Mouse (Mus musculus) leukemia stem cell, adult 10-12 weeks (primary cell): ENCODE measurements around the gene Ctdsp2. TPM values are rescaled to one million over a fixed set of nuclear protein-coding genes. Genes with fewer than 3 reads are reported as not detected.

Experiments
- polyA plus RNA-seq: library from polyadenylated mRNA; stranded (reverse); fragments of >175 nt; gene quantifications from 2 replicates; pipeline ENCODE4 v1.2.3, GENCODE M21; 2012; ENCODE audit warnings: low replicate concordance

Ctdsp2 gene
- polyA plus RNA-seq, result 54.0 and 101 TPM in 2 replicates

GRCm38 (mm10) chr10:126978277-126978994 is at the start of gene Ctdsp2:
Gene Ctdsp2, plus strand, starts transcription at chr10:126978717.

DNA sequence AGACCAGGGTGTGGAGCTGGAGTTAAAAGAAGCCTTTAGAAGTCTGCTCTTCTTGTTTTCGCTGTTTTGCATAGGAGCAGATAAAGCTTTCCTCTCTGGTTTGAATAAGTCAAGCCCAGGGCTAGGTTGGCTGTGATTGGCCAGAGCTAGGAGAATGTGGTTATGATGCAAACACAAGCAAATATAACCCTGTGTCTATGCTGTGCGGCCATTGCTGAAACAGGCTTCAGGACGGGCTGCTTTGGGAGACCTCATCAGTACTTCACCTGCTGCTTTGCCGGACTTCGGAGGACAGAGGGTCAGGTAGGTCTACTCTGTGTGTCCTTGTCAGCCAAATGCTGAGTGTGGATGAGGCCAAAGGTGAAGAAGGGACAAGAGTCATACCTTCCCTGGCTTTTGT is 22.0 kb downstream of the Ctdsp2 start, which contains the start of gene Avil:
Gene Avil, plus strand, starts transcription at position 181 of the 400 bp plus-strand sequence.

GRCm38 (mm10) chr10:127030336-127031296 is 52.1 kb downstream of the Ctdsp2 start, which contains the start of gene Tsfm:
Gene Tsfm, minus strand, starts transcription at chr10:127030840.

GRCm38 (mm10) chr10:127041274-127041766 is 62.8 kb downstream of the Ctdsp2 start, which contains the start of the genes Mettl1 and Eef1akmt3:
Gene Mettl1, plus strand, starts transcription at chr10:127041414.
Gene Eef1akmt3, minus strand, starts transcription at chr10:127041513.

GRCm38 (mm10) chr10:127047954-127048353 is 69.4 kb downstream of the Ctdsp2 start, which contains the start of gene Cyp27b1:
Gene Cyp27b1, plus strand, starts transcription at chr10:127048250.

Other genes with a start within 250 kb of the Ctdsp2 start
- gene Atp23, start 77.4 kb upstream of the Ctdsp2 start, polyA plus RNA-seq, result 7.7 and 11.9 TPM in 2 replicates
- 0.24 and 0.36 TPM in 2 replicates for gene Avil, start 22.0 kb downstream of the Ctdsp2 start, polyA plus RNA-seq
- gene Tsfm, start 52.1 kb downstream of the Ctdsp2 start, polyA plus RNA-seq, result 75.8 and 81.5 TPM in 2 replicates
- 10.1 and 35.2 TPM in 2 replicates for gene Mettl1, start 62.7 kb downstream of the Ctdsp2 start, polyA plus RNA-seq
- 0.23 and 0.30 TPM in 2 replicates for gene Eef1akmt3, start 62.8 kb downstream of the Ctdsp2 start, polyA plus RNA-seq
- gene Cyp27b1, start 69.5 kb downstream of the Ctdsp2 start, polyA plus RNA-seq, result not detected in 2 replicates
- gene March9, start 81.5 kb downstream of the Ctdsp2 start, polyA plus RNA-seq, result 1.2 and 3.2 TPM in 2 replicates
- gene Cdk4, start 84.8 kb downstream of the Ctdsp2 start, polyA plus RNA-seq, result 1,058 and 1,859 TPM in 2 replicates
- gene Tspan31, start 91.5 kb downstream of the Ctdsp2 start, polyA plus RNA-seq, result 19.4 and 24.4 TPM in 2 replicates
- gene Agap2, start 96.6 kb downstream of the Ctdsp2 start, polyA plus RNA-seq, result 26.3 and 51.9 TPM in 2 replicates
- 127 and 168 TPM in 2 replicates for gene Os9, start 142.4 kb downstream of the Ctdsp2 start, polyA plus RNA-seq
- 119 and 242 TPM in 2 replicates for gene B4galnt1, start 186.5 kb downstream of the Ctdsp2 start, polyA plus RNA-seq
- 0.11 and 0.35 TPM in 2 replicates for gene Slc26a10, start 201.9 kb downstream of the Ctdsp2 start, polyA plus RNA-seq
- 26.0 and 48.2 TPM in 2 replicates for gene Arhgef25, start 211.4 kb downstream of the Ctdsp2 start, polyA plus RNA-seq
- gene Dtx3, start 217.0 kb downstream of the Ctdsp2 start, polyA plus RNA-seq, result 180 and 400 TPM in 2 replicates
- 42.0 and 97.1 TPM in 2 replicates for gene Pip4k2c, start 232.9 kb downstream of the Ctdsp2 start, polyA plus RNA-seq